Mouse (Mus musculus): ENCODE data around the gene Nfam1.

The Nfam1 gene

DNA sequence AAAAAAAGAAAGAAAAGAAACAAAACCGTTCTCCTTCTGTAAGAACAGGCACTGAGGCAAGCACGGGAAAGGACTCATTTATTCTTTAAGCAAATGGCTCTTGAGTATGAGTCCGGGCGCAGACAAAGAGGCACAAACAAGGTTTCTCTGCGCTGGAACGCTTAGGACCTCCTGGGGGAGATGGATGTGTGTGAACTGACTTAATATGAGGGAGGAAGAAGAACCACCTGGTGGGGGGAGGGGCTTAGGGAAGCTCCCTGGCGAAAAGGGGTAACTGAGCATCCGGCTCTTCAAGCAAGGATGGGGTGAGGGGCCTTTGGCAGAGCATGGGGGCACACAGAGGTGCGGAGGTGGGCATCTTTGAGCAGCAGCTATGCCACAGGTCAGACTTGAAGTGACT, 40.2 kb downstream of the Nfam1 start:
- no peak for DNase-seq (ENCODE audit: low read depth)

- no peak for DNase-seq (ENCODE audit: low read depth)
Measured at GRCm38 (mm10) chr15:82992079-82992783, 40.9 kb downstream of the Nfam1 start.

DNA sequence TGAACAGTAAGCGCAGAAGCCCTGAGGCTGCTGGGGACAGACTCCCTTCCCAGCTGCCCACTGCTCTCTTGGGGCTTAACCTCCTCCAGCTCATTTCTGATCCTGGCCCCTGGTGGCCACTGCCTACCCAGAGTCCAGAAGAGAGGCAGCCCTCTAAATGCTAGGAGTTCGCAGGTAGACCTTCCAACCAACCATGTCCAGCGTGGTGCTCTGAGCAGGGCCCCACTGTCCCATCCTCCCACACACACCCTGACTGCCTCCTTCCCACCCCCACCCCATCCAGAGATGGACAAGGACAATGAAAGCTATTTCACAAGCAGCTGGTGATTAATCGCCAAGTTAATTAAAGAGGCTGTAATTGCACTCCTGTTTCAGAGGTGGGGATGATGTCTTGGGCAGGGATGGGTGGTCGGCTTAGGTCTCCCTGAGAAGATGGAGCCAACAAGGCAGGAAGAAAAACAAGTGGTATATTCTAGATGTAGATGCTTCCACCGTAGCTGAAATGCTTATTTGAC, 43.9 kb downstream of the Nfam1 start:
- no peak for DNase-seq (ENCODE audit: low read depth)

- DNase-seq (ENCODE audit: low read depth), result peak; percentile 91
Measured at GRCm38 (mm10) chr15:82987732-82988112, 45.4 kb downstream of the Nfam1 start, which contains the start of gene Tcf20. Gene Tcf20 (minus strand): TSS chr15:82987872.

DNA sequence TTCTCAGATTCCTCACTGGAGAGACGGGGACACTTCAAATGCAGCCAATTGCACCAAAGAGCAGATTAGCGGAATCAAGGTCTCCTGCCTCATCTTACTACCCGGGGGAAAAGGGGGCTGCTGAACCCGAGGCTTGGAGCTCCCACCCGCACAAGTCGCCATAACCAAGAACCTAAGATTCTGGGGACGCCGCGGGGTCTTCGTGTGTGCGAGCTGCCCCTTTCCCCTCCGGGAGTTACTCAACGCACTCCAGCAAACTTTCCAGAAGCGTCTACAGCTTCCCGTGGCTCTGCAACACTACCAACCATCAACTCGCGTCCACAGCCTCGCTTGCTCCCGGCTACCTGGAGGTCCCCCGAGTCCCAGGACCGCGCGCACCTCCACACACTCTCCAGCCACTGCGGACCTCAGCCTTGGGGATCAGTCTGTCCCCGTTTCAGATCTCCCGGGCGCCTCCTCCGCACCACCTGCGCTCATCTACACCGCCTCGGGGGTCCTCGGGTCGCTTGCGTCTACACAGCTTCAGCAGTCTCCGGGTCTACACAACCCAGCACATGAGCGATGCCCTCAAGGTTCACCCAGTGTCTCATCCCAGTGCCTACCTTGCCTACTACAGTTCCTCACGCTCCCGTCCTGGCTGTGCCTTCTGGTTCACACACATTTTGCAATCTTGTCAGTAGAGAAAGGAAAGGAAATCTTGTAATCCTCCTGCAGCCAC, 45.9 kb downstream of the Nfam1 start:
- no peak for DNase-seq (ENCODE audit: low read depth)

- no peak for DNase-seq (ENCODE audit: low read depth)
Measured at GRCm38 (mm10) chr15:82984574-82984973, 48.5 kb downstream of the Nfam1 start.

DNA sequence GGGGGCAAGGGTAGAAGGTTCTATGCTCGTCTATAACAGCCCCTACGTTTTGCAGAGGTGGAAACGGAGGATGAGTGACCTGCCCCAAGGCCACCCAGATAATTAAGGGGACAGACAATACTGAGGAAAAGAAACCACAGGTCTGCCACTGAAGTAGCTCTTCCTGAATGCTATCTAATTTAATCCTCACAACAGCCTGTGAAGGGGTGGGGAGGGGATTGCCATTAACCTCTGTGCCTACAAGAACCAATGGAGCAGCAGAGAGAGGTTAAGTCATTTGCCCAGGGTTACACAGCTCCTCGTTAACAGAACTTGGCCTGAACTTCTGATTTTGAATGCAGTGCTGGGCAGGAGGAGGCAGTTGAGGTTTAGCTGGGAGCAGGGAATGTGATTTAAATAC, 49.0 kb downstream of the Nfam1 start:
- DNase-seq (ENCODE audit: low read depth), result no peak

DNA sequence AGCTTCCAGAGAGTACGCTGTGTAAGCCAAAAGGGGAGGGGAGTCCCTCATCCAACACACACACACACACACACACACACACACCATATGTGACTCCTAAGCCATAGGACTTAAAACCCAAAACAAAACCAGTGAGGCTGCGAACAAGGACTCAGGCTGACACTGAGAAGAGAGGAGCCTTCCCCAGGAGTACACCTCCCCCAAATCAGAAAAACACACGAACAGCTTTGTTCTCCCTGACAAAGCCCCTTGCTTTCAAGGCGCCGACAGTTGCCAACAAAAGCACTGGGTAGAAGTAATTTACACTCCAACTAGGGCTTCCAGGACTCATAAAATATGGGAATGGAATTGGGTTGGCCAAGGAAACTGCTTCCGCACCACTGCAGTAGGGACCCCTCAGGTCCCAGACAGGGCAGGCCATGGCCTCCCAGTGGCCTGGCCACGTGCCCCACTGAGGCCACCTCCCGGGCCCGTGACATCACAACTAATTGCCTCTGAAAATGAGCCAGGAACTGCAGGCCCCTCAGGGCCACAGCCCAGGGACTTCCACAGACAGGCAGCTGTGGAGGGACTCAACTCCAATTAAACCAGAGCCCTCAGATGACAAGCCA, 49.6 kb downstream of the Nfam1 start:
- DNase-seq (ENCODE audit: low read depth), result no peak

DNA sequence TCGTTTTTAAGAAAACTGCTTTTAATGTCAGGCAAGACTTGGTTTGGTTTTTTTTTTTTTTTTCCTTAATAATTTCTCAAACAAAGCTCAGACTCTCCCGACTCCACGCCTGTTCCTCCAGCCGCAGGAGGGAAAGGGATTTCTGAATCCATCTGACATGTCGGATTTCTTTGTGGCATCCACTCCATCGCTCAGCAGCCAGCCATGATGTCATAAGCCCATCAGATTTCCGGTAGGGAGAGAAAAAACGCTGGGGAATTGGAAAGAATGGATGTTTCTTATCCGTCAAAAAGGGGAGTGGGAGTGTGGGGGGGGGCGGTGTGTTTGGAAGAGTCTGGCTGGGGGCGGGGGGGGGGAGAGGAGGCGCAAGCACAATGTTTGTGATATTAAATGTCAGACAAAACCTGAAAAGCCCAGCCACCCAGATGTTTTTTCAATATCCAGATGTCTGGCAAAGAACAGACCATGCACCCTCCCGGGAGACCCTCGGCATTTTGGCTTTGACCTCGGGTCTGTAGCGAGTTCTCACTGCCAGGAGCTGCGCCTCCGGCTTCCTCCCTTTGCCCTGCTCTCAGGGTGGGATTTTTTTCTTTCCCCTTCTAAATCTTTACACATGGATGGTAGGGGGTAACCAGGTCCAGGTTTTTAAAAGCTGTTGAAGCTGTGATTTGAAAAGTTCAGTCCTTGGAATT, 50.2 kb downstream of the Nfam1 start:
- no peak for DNase-seq (ENCODE audit: low read depth)

DNA sequence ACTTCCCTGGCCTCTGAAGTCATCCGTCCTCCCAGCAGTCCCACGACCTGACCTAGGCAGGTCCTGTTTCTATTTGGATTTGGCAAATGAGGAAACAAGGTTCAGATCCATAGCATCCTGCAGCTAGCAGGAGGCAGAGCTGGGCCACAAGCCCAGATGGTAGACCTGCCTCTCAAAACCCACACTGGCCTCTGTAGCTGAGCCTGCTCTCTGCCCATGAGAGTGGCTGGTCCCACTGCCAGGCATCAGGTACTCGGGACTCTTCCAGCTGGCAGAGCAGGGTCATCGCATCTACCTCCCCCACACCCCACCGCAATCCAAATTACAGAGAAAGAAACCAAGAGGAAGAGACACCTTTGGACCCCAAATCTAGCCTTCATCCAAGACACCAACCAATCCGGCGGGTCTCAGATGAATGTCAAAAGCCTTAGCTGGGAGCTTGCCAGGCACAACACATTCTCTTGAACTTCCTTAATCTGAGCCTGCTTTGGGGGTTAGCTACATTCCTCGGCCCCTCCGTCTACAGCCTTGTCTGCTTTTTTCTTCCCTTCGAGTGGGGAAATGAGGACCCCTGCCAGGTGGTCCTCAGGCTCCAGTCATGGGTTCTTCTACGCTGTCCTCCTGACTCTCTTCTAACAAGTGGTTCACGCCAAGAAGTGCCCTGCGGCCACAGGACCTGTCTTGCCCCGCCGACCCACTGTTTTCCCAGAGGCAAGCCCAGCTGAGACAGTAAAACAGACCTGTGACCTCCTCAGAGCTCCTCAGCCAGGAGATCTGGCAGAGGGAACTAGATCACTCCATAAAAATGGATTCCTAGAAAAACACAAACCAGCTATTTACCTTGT, 51.2 kb downstream of the Nfam1 start:
- no peak for DNase-seq (ENCODE audit: low read depth)

DNA sequence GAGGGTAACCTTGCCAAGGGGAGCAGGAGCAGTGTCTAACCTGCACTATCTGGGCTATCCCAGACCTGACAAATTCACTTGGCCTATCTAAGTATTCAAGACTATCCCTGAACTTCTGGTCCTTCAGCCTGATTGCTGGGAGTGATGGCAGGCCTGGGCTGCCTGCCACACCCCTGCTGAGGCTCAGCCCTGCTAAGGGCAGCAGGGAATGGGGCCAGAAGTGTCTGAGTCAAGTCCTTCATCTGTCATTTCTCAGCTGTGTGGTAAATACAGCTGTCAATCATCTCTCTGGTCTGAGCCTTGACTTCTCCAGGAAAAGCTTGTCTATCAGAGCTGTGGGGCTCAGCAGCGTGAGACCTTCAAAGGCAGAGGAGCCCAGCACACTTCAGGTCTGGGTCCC, 53.6 kb downstream of the Nfam1 start:
- no peak for DNase-seq (ENCODE audit: low read depth)

DNA sequence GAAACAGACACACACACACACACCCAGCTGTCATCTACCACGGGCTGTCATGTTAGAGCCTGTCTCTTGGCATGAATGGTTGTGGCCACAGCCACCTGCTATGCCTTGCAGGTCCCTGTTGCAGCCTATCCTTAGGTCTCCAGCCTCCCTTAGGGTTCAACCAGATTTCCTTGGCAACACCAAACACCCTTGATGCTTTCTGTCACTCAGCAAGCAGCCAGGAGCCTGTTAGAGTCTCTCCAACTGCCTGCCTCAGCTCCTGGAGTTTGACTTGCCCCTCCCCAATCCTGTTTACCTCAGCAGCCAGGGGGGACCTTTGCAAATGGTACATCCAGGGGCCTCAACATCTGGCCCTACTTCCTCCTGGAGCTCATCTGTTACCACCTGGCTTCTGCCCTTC, 58.6 kb downstream of the Nfam1 start:
- no peak for DNase-seq (ENCODE audit: low read depth)

DNA sequence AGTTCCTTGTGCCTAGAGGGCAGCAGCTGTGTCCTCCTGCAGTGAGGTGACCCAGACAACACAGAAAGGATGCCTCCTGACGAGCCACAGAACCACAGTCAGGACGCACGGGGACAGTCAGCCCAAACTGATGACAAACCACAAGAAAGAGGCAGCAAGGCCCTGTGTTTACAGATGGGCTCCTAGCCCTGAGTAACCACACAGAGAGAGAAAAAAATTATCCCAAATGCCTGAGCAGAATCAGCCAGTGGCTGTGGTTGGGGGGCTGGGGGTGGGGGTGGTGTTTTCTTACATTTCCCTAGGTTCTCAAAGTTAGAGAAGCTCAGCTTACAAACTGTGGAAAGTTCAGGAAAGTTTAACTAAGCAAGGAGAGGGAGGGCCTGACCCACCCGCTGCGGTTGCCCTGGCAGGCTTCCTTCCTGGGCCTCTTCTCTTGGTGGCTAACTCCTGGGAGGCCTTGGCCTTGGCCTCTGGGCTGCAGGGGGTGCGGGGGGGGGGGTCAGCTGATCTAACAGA, 63.8 kb downstream of the Nfam1 start:
- no peak for DNase-seq (ENCODE audit: low read depth)

GRCm38 (mm10) chr15:82968449-82968848, 64.7 kb downstream of the Nfam1 start:
- no peak for DNase-seq (ENCODE audit: low read depth)

- DNase-seq (ENCODE audit: low read depth), result no peak
Measured at GRCm38 (mm10) chr15:82967947-82968346, 65.2 kb downstream of the Nfam1 start.

DNA sequence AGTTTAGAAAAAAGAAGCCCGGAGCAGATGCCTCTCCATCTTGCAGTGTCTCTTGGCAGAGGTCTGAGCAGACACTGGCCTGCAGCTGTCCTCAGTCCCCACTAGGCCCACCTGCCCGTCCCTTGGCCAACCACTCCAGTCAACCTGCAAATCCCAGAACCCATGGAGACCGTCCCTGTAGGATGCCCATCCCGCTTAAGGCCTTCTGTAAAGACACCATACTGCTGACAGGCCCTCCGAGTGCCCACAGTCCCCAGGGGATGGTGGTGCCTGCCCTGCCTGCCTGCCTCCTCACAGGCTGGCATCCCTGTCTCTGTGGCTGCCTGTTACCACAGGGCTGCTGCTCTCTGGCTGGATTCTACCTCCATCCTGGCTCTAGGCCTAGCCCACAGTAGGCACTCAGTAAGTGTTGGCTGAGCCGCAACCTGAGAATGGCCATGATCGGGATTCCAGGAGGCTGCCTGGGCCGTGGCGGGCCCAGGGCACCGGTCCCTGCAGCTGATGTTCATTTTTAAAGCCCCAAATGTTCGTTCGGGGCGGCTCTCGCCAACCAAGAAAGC, 68.8 kb downstream of the Nfam1 start:
- no peak for DNase-seq (ENCODE audit: low read depth)

- DNase-seq (ENCODE audit: low read depth), result no peak
Measured at GRCm38 (mm10) chr15:82963556-82964156, 69.5 kb downstream of the Nfam1 start.

GRCm38 (mm10) chr15:82963090-82963489, 70.0 kb downstream of the Nfam1 start:
- no peak for DNase-seq (ENCODE audit: low read depth)

GRCm38 (mm10) chr15:82962536-82962935, 70.6 kb downstream of the Nfam1 start:
- DNase-seq (ENCODE audit: low read depth), result no peak

DNA sequence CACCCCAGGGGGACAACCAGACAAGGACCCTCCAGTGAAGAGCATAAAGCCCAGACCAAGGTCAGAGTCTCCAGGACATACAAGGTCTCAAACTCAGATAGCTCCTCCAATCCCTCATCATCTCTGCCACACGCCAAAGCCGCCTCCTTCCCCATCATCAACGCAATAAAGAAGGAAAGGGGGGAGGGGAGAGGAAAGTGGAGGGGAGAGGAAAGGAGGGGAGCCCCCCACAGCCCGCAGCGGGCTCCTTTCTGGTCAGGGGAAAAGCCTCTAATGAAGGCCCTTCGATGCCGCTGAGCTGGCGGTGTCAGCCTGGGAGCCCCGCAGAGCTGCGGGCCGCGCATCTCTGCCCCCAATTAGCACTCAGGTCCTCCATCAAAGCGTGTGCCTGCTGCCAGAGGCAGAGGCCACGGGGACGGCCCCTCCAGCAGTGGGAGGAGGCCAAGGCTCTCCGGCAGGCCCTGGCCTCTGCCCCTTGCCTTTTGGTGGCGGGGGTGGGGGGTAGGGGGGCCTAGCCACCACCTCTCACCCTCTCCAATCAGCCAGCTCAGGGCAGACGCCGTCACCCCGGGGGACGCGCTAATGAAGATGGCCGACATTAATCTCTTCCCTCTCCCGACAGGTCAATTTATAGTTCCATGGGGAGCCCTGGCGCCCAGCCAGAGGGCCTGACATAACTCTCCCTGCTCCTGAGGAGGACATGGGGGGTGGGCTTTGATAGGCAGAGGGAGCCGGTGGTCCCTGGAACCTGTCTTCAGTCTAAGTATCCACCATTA, 72.1 kb downstream of the Nfam1 start:
- no peak for DNase-seq (ENCODE audit: low read depth)
